Mouse (Mus musculus) spleen, adult 12 weeks (tissue): ENCODE measurements around the gene Lrig1.
"Not testable (repeated sequence)": the region's sequence is repeated elsewhere in the genome, so short reads cannot be mapped to it uniquely, and the experiment has no call there.

Source experiments
- DNase-seq: peaks from one replicate; pipeline ENCODE4 v3.0.0; 2022; ENCODE audit warnings: low spot score

Lrig1 gene

DNA sequence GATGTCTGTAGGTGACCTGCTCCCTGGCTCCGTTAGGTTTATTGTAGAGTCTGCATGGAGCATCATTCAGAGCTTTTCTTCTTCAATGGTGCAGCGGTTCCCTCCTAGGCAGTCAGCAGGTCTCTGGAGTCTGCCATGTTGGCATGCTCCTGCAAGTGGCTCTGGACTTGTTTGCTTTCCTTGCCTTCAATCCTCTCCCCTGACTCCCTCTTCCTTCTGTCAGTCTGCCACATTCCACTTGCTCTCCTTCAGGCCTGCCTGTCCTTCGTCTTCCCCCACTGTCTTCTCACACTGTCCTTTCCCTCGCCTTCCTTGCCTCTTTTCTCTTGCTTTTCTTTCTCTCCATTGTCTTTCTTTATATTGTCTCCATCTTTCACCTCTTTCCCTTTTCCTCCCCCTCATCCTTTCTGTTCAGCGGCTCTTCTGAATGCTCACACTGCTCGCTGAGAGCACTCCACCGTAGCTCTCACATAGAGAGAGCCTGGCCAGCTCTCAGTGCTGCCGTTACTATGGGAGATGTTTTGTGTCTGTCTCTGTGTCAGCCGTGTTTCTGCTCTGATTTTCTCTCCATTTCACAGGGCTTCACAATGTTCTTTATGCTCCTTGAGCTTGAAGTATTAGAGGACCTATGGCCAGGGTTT is 124.3 kb downstream of the Lrig1 start:
- no peak for DNase-seq

DNA sequence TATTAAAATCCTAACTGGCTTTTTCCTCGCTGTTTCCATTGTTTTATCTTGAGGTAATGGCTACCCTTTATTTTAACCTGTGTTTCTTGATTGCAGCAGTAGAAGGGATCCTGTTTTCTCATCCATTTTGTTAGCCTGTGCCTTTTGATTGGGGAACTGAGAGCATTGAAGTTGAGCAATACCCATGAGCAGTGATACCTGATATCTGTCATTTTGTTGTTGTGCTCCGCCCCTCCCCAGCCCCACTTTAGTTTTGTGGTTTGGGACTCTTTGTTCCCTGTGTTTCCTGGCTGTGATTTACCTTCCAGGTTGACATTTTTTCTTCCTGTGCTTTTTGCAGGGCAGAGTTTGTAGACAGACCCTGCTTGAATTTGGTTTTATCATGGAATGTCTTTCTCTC is 131.9 kb downstream of the Lrig1 start:
- no peak for DNase-seq

DNA sequence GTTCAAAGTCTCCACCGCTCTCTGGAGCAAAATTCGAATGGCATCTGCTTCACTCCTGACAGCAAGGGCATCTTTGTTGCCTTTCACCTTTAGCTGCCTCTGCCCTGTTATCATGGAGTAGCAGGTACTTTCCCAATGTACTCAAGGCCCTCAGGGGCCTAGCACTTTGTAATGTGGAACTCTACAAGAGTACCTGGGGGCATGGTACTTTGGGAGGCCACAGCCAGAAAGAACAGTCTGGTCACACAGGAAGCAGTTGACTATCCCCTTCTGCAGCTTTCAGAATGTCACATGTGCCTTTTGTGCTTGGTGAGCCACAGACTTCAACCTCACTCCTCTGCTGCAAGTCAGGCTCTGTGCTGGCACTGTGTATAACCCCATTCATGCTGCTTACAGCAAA is 134.2 kb downstream of the Lrig1 start:
- no peak for DNase-seq

DNA sequence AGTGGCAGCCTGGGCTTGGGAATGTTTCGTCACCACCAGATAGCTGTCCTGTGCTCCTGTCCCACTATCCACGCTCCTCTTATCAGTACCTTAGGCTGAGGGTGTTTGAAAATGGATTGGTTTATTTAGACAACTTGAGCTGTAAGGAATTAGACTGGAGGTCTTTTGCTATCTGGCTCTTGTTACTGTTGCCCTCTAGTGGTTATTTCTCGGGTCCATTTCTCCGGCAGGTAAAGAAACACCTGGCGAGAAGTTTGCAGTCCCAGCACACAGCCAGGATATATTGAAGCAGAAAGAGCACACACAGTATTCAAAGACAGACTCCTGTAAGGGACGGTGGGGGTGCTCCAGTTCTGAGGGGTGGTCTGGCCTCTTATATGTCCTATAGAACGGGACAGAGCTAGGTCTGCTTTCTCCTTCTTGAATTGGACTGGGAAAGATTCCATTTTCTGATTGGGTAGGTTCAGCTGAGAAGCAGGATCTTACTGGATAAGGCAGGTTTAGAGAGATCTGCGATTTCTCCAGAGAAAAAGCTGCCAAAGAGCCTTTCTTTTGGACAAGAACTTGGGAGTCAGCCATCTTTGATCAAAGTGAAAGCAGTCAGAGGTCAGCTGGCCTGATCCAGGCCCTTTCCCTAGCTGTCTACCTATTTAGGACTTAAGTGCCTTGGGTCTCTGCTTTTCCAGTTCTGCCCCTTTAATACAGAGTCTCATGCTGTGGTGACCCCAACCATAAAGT is 136.6 kb downstream of the Lrig1 start:
- DNase-seq = no peak

DNA sequence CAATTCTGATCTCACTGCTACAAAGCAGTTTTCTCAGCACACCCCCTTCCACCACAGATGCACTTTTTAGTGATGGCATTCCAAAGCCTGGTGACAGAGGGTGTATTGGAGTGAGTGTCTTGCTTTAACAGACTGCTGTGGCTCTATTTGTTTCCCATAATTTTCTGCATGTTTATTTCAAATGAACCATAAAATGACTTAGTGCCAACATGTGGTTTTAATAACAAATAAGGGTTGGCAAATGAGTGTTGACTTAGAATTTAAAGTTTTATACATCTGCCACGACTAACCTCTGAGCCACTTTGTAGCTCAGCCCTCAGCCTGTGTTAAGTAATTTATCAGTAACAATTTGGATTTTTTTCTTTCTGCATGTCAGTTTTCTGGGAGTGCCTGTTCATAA is 138.6 kb downstream of the Lrig1 start:
- DNase-seq = no peak

DNA sequence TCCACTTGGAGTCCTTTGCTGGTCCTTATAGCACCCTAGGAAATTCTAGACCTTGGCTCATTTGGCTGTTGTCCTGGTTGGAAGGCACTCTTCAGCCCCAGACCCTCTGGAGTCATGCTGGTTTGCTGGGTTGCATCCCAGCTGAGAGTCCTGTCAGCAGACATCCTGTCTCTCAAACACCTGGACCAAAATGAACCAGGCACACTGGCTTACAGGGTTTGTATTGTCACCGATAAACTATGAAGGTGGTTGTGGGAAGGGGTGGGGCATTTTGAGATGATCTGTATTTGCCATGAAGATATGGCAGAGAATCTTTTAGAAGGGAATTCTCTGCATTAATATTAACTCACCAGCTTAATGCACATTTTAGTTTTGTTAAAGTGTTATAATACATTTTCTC is 139.1 kb downstream of the Lrig1 start:
- no peak for DNase-seq

DNA sequence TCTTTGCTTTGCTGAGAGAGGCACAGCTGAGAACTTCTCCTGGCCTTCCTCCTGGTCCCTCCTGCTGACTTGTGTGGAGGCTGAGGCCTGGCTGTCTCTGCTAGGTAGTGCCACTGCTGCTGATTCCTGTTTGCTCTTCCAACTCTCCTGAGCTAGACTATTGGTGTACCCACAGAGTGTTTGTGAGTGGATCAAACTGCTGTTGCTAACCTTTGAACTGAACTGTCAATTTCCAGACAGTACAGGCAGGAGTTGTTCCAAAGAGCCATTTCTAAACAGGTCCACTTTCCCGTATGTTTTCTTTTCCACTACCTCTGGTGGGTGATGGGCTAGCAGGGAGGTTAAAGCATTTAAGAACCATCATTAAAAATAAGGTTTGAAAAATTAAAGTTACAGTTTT is 141.4 kb downstream of the Lrig1 start:
- not testable (repeated sequence) for DNase-seq
